Mouse (Mus musculus): ENCODE measurements at regions not wholly inside any gene's neighbourhood (a gene's known extent, or its start where the extent isn't known, plus 50 kb on each side); places are given as distances from the start of the nearest gene placed in this dataset.

- H3K36me3 ChIP-seq (ENCODE audit: control insufficient read depth, insufficient read depth): no peaks in the 10 kb centered on the region
- no peak overlapping the region for H3K4me2 ChIP-seq (ENCODE audit: low read depth)
- no peak for TF ChIP-seq TCF3 (IDR thresholded peaks at IDR 0.05; ENCODE audit: insufficient read length, low read depth)
- no peak for TF ChIP-seq POLR2A (IDR thresholded peaks at IDR 0.05; ENCODE audit: insufficient read length, low read depth)
- no peak for TF ChIP-seq TCF12 (IDR thresholded peaks at IDR 0.05; ENCODE audit: insufficient read depth, poor library complexity, severe bottlenecking)
- no peak for TF ChIP-seq REST (IDR thresholded peaks at IDR 0.05; ENCODE audit: insufficient read depth, insufficient read length)
- no peaks in the 10 kb centered on the region for H3K27me3 ChIP-seq (ENCODE audit: control insufficient read depth, insufficient read depth, insufficient read length)
- H3K4me3 ChIP-seq: no peak overlapping the region
- H3K79me2 ChIP-seq (ENCODE audit: control insufficient read depth, insufficient read depth): no peaks in the 10 kb centered on the region
- H3ac ChIP-seq (ENCODE audit: control insufficient read depth, insufficient read length): no peak overlapping the region
Measured at GRCm38 (mm10) chr14:85768301-85768700, 1324.9 kb downstream of the Pcdh17 start.

DNA sequence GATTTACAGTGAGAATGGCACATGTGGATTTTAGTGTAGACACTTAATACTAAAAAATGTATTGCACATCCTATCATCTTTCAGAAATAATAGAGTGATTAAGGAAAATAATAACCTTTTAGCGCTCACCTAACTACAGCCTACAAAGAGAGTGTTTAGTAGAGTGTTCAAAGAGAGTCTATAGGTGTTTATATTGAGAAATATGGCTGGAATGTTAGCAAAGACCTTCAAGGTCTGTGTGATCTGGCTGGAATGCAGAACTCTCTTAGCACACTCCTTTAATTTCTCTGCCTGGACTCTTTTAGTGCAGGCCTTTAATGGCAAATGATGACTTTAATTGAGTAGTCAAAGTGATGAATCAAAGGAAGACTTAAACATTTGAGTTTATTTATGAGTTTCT, 1314.0 kb downstream of the Pcdh17 start:
- H3K79me2 ChIP-seq (ENCODE audit: control insufficient read depth, insufficient read depth): no peaks in the 10 kb centered on the region
- H3K4me2 ChIP-seq (ENCODE audit: low read depth): no peak overlapping the region
- no peak overlapping the region for H3ac ChIP-seq (ENCODE audit: control insufficient read depth, insufficient read length)
- no peak for TF ChIP-seq TCF12 (IDR thresholded peaks at IDR 0.05; ENCODE audit: insufficient read depth, poor library complexity, severe bottlenecking)
- no peak for TF ChIP-seq E2F4 (IDR thresholded peaks at IDR 0.05; ENCODE audit: insufficient read depth)
- no peak for TF ChIP-seq MYOD1 (IDR thresholded peaks at IDR 0.05; ENCODE audit: control insufficient read depth in 1 of 3, insufficient read length in 2 of 3, low read depth in 2 of 3)
- no peak for TF ChIP-seq POLR2AphosphoS2 (IDR thresholded peaks at IDR 0.05; ENCODE audit: insufficient read length, low read depth)
- TF ChIP-seq SRF (IDR thresholded peaks at IDR 0.05; ENCODE audit: control insufficient read depth, insufficient read length, low read depth): no peak
- TF ChIP-seq USF1 (IDR thresholded peaks at IDR 0.05; ENCODE audit: low read depth): no peak
- no peak for TF ChIP-seq TCF3 (IDR thresholded peaks at IDR 0.05; ENCODE audit: insufficient read length, low read depth)
- no peaks in the 10 kb centered on the region for H3K27me3 ChIP-seq (ENCODE audit: control insufficient read depth, insufficient read depth, insufficient read length)
- no peak overlapping the region for H3K4me3 ChIP-seq
- H3K36me3 ChIP-seq (ENCODE audit: control insufficient read depth, insufficient read depth): no peaks in the 10 kb centered on the region

DNA sequence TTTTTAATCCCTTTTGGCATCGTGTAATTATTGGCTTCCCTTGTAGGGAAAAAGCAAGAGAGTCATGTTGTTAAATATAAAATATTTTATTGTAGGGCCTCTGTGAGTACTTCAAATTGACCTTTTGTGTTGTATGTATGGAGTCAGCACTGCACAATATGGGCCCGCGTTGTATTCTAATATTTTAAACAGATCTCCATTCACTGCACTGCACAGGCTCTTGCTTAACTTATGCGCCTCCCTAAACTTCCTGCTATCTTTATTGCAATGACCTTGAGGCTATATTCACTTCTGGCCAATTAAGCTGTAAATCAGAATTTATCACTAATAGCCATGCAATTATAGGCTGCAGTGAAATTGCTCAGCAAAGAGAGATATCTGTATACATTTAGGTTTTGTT, 1295.2 kb downstream of the Pcdh17 start:
- no peak overlapping the region for H3K4me3 ChIP-seq
- TF ChIP-seq REST (IDR thresholded peaks at IDR 0.05; ENCODE audit: insufficient read depth, insufficient read length): no peak
- TF ChIP-seq TCF12 (IDR thresholded peaks at IDR 0.05; ENCODE audit: insufficient read depth, poor library complexity, severe bottlenecking): no peak
- no peak for TF ChIP-seq POLR2AphosphoS2 (IDR thresholded peaks at IDR 0.05; ENCODE audit: insufficient read length, low read depth)
- TF ChIP-seq CEBPB (IDR thresholded peaks at IDR 0.05; ENCODE audit: insufficient read depth, poor library complexity, severe bottlenecking): no peak
- no peak for TF ChIP-seq E2F4 (IDR thresholded peaks at IDR 0.05; ENCODE audit: insufficient read depth)
- no peak for TF ChIP-seq USF1 (IDR thresholded peaks at IDR 0.05; ENCODE audit: low read depth)
- TF ChIP-seq MYOD1 (IDR thresholded peaks at IDR 0.05; ENCODE audit: control insufficient read depth in 1 of 3, insufficient read length in 2 of 3, low read depth in 2 of 3): no peak
- no peak for TF ChIP-seq POLR2A (IDR thresholded peaks at IDR 0.05; ENCODE audit: insufficient read length, low read depth)
- TF ChIP-seq MYOG (IDR thresholded peaks at IDR 0.05; ENCODE audit: control insufficient read depth in 1 of 3, insufficient read depth in 1 of 3, insufficient read length in 2 of 3, low read depth in 2 of 3): no peak
- TF ChIP-seq MAX (IDR thresholded peaks at IDR 0.05; ENCODE audit: low read depth): no peak
- TF ChIP-seq SRF (IDR thresholded peaks at IDR 0.05; ENCODE audit: control insufficient read depth, insufficient read length, low read depth): no peak
- no peak for TF ChIP-seq TCF3 (IDR thresholded peaks at IDR 0.05; ENCODE audit: insufficient read length, low read depth)
- H3K27me3 ChIP-seq (ENCODE audit: control insufficient read depth, insufficient read depth, insufficient read length): no peaks in the 10 kb centered on the region

More for the DNA sequence above, 1295.2 kb downstream of the Pcdh17 start:
- no peak overlapping the region for H3ac ChIP-seq (ENCODE audit: control insufficient read depth, insufficient read length)
- H3K79me2 ChIP-seq (ENCODE audit: control insufficient read depth, insufficient read depth): no peaks in the 10 kb centered on the region
- H3K4me2 ChIP-seq (ENCODE audit: low read depth): no peak overlapping the region
- H3K36me3 ChIP-seq (ENCODE audit: control insufficient read depth, insufficient read depth): no peaks in the 10 kb centered on the region
